Mouse (Mus musculus) liver, embryonic 15.5 days (tissue): ENCODE measurements around the gene Mast3. TPM values are rescaled to one million over a fixed set of nuclear protein-coding genes. Genes with fewer than 3 reads are reported as not detected.

Source experiments
- ATAC-seq: fragments of 200-750 bp; cut with Nextera tagmentation; 2 replicates; pipeline ENCODE4 v1.8.0; 2017; ENCODE audit warnings: moderate number of reproducible peaks, mild to moderate bottlenecking, moderate library complexity; ENCODE audit not compliant: insufficient read depth
- H3K27ac ChIP-seq: fragments of 300-500 bp; sonication (generic); replicated peaks from 2 replicates; pipeline ENCODE4 v1.5.1; 2015; ENCODE audit warnings: mild to moderate bottlenecking, inconsistent platforms
- H3K27me3 ChIP-seq: fragments of 300-500 bp; sonication (generic); 2 replicates; pipeline ENCODE4 v1.6.1; 2015; ENCODE audit warnings: mild to moderate bottlenecking, inconsistent platforms
- H3K36me3 ChIP-seq: fragments of 300-500 bp; sonication (generic); replicated peaks from 2 replicates; pipeline ENCODE4 v1.6.1; 2015; ENCODE audit warnings: moderate library complexity, mild to moderate bottlenecking, inconsistent platforms
- H3K4me1 ChIP-seq: fragments of 300-500 bp; sonication (generic); replicated peaks from 2 replicates; pipeline ENCODE4 v1.6.1; 2015; ENCODE audit warnings: inconsistent platforms
- H3K4me2 ChIP-seq: fragments of 300-500 bp; sonication (generic); 2 replicates; pipeline ENCODE4 v1.6.1; 2015; ENCODE audit warnings: moderate library complexity, mild to moderate bottlenecking, inconsistent platforms
- H3K4me3 ChIP-seq: fragments of 300-500 bp; sonication (generic); replicated peaks from 2 replicates; pipeline ENCODE4 v1.5.1; 2015; ENCODE audit warnings: mild to moderate bottlenecking, inconsistent platforms
- H3K9ac ChIP-seq: fragments of 300-500 bp; sonication (generic); 2 replicates; pipeline ENCODE4 v1.6.1; 2015; ENCODE audit warnings: moderate library complexity, mild to moderate bottlenecking, inconsistent platforms
- H3K9me3 ChIP-seq: fragments of 300-500 bp; sonication (generic); replicated peaks from 2 replicates; pipeline ENCODE4 v1.6.1; 2016; ENCODE audit warnings: inconsistent platforms
- WGBS: fragments of 180-500 bp; shearing (Covaris S2); methylation state at CpG from one replicate; pipeline ENCODE4 v1.1.7; 2015; ENCODE audit warnings: mixed read lengths; ENCODE audit not compliant: insufficient replicate concordance; 5-methylcytosine and 5-hydroxymethylcytosine counted together
- polyA plus RNA-seq: library from polyadenylated mRNA; unstranded; fragments of >200 nt; fragmentation: Nextera tagmentation; extraction: Ambion mirVana; gene quantifications from 2 replicates; pipeline ENCODE4 v1.2.1, GENCODE M21; 2015

Mast3 gene
- polyA plus RNA-seq, 1 experiment from 2014 or later = 6.7 TPM

- Histone ChIP-seq H3K4me1 (peaks cover 99% of the 10 kb centered on the region), H3K27ac (peak overlapping the region; percentile 94), H3K27me3 (no peaks in the 10 kb centered on the region), H3K4me2 (peak overlapping the region; percentile 95), H3K4me3 (peak overlapping the region; percentile 64), H3K9ac (peak overlapping the region; percentile 68), H3K9me3 (no peaks in the 10 kb centered on the region), H3K36me3 (peaks cover 32% of the 10 kb centered on the region)
- ATAC-seq = peak; percentile 24
- 13% methylated on average over 21 of the region's 21 CpGs for WGBS
These were observed 38.0 kb downstream of the Mast3 start for GRCm38 (mm10) chr8:70766571-70767440.

- Histone ChIP-seq H3K4me3 (peak overlapping the region; percentile 64), H3K9me3 (no peaks in the 10 kb centered on the region), H3K4me1 (peaks cover 100% of the 10 kb centered on the region), H3K9ac (peak overlapping the region; percentile 68), H3K36me3 (peaks cover 24% of the 10 kb centered on the region), H3K27me3 (no peaks in the 10 kb centered on the region), H3K4me2 (peak overlapping the region; percentile 95), H3K27ac (peak overlapping the region; percentile 94)
- 3% methylated on average over 34 of the region's 34 CpGs for WGBS
- no peak for ATAC-seq
These were observed 38.9 kb downstream of the Mast3 start for GRCm38 (mm10) chr8:70765838-70766570.

- Histone ChIP-seq H3K27me3 (no peaks in the 10 kb centered on the region), H3K4me1 (peaks cover 97% of the 10 kb centered on the region), H3K4me2 (peak overlapping the region; percentile 95), H3K4me3 (peak overlapping the region; percentile 64), H3K36me3 (peaks cover 17% of the 10 kb centered on the region), H3K9me3 (no peaks in the 10 kb centered on the region), H3K9ac (peak overlapping the region; percentile 68; the same call in 1 of the 2 replicates), H3K27ac (peak overlapping the region; percentile 94)
- WGBS = 29% methylated on average over 9 of the region's 9 CpGs
- ATAC-seq = no peak
These were observed 39.5 kb downstream of the Mast3 start for GRCm38 (mm10) chr8:70765329-70765728.

GRCm38 (mm10) chr8:70764676-70765075, 40.2 kb downstream of the Mast3 start:
- no peaks in the 10 kb centered on the region for H3K27me3 ChIP-seq
- H3K36me3 ChIP-seq = peaks cover 16% of the 10 kb centered on the region
- peak overlapping the region; percentile 95 for H3K4me2 ChIP-seq
- no peaks in the 10 kb centered on the region for H3K9me3 ChIP-seq
- H3K27ac ChIP-seq = peak overlapping the region; percentile 94
- WGBS = 79% methylated on average over 13 of the region's 13 CpGs
- H3K9ac ChIP-seq = peak overlapping the region; percentile 19; the same call in 1 of the 2 replicates
- no peak for ATAC-seq
- peaks cover 97% of the 10 kb centered on the region for H3K4me1 ChIP-seq
- peak overlapping the region; percentile 64 for H3K4me3 ChIP-seq

GRCm38 (mm10) chr8:70764026-70764425, 40.8 kb downstream of the Mast3 start:
- peak overlapping the region; percentile 64 for H3K4me3 ChIP-seq
- peak overlapping the region; percentile 19; the same call in 1 of the 2 replicates for H3K9ac ChIP-seq
- H3K9me3 ChIP-seq = no peaks in the 10 kb centered on the region
- no peaks in the 10 kb centered on the region for H3K27me3 ChIP-seq
- peak; percentile 29 for ATAC-seq
- WGBS = 11% methylated on average over 8 of the region's 8 CpGs
- peaks cover 97% of the 10 kb centered on the region for H3K4me1 ChIP-seq
- H3K4me2 ChIP-seq = peak overlapping the region; percentile 95
- peak overlapping the region; percentile 94 for H3K27ac ChIP-seq
- peaks cover 15% of the 10 kb centered on the region for H3K36me3 ChIP-seq

GRCm38 (mm10) chr8:70763354-70763753, 41.5 kb downstream of the Mast3 start:
- H3K36me3 ChIP-seq = peaks cover 14% of the 10 kb centered on the region
- no peak for ATAC-seq
- H3K4me3 ChIP-seq = 0 out of 2 replicates have a peak overlapping the region, but pooled peaks have one; percentile 64
- 0 out of 2 replicates have a peak overlapping the region, but pooled peaks have one; percentile 19 for H3K9ac ChIP-seq
- H3K27ac ChIP-seq = peak overlapping the region; percentile 94
- H3K9me3 ChIP-seq = no peaks in the 10 kb centered on the region
- under 1% methylated on average over 3 of the region's 3 CpGs for WGBS
- peaks cover 97% of the 10 kb centered on the region for H3K4me1 ChIP-seq
- no peaks in the 10 kb centered on the region for H3K27me3 ChIP-seq
- H3K4me2 ChIP-seq = peak overlapping the region; percentile 95

GRCm38 (mm10) chr8:70762118-70762517, 42.7 kb downstream of the Mast3 start:
- H3K4me3 ChIP-seq = no peak overlapping the region
- H3K27ac ChIP-seq = peak overlapping the region; percentile 94
- peak overlapping the region; percentile 99 for H3K4me2 ChIP-seq
- H3K4me1 ChIP-seq = peaks cover 89% of the 10 kb centered on the region
- ATAC-seq = no peak
- H3K27me3 ChIP-seq = no peaks in the 10 kb centered on the region
- no peaks in the 10 kb centered on the region for H3K9me3 ChIP-seq
- H3K36me3 ChIP-seq = peaks cover 21% of the 10 kb centered on the region
- H3K9ac ChIP-seq = peak overlapping the region; percentile 13; the same call in 1 of the 2 replicates
- WGBS = 29% methylated on average over 1 of the region's 1 CpGs

GRCm38 (mm10) chr8:70760775-70761406, 44.0 kb downstream of the Mast3 start, which contains the start of gene Mpv17l2:
Mpv17l2 (minus strand) TSS chr8:70760946.
- Histone ChIP-seq H3K4me1 (peaks cover 77% of the 10 kb centered on the region), H3K9ac (peak within 1 kb of the TSS; percentile 88), H3K9me3 (no peaks in the 10 kb centered on the region), H3K27me3 (no peaks in the 10 kb centered on the region), H3K4me3 (peak within 1 kb of the TSS; percentile 74), H3K4me2 (peak within 1 kb of the TSS; percentile 99), H3K27ac (peak within 1 kb of the TSS; percentile 96), H3K36me3 (peaks cover 31% of the 10 kb centered on the region)
- peak; percentile 91 for ATAC-seq
- WGBS = under 1% methylated on average over 55 of the region's 55 CpGs

- peak overlapping the region; percentile 99 for H3K4me2 ChIP-seq
- peak overlapping the region; percentile 74 for H3K4me3 ChIP-seq
- no peaks in the 10 kb centered on the region for H3K27me3 ChIP-seq
- H3K9ac ChIP-seq = peak overlapping the region; percentile 88
- WGBS = under 1% methylated on average over 22 of the region's 22 CpGs
- no peaks in the 10 kb centered on the region for H3K9me3 ChIP-seq
- H3K4me1 ChIP-seq = peaks cover 77% of the 10 kb centered on the region
- no peak for ATAC-seq
- peak overlapping the region; percentile 96 for H3K27ac ChIP-seq
- H3K36me3 ChIP-seq = peaks cover 31% of the 10 kb centered on the region
These were observed 44.5 kb downstream of the Mast3 start for GRCm38 (mm10) chr8:70760350-70760749.

- Histone ChIP-seq H3K9me3 (no peaks in the 10 kb centered on the region), H3K4me3 (peak overlapping the region; percentile 74; the same call in 1 of the 2 replicates), H3K27me3 (no peaks in the 10 kb centered on the region), H3K4me1 (peaks cover 76% of the 10 kb centered on the region), H3K4me2 (peak overlapping the region; percentile 99), H3K36me3 (peaks cover 31% of the 10 kb centered on the region), H3K9ac (0 out of 2 replicates have a peak overlapping the region, but pooled peaks have one; percentile 88), H3K27ac (peak overlapping the region; percentile 96; the same call in 1 of the 2 replicates)
- no peak for ATAC-seq
- 64% methylated on average over 19 of the region's 19 CpGs for WGBS
These were observed 46.0 kb downstream of the Mast3 start for GRCm38 (mm10) chr8:70758616-70759561.
